In genomic region chr19:46623790-46624772, GRCm38 (mm10) we compare ENCODE assay signal across 8 mouse cellular contexts. TPM values are rescaled to one million over a fixed set of nuclear protein-coding genes. Genes with fewer than 3 reads are reported as not detected.
DNase-seq lines count a peak whose midpoint lies in the region; ATAC-seq lines count a peak whose summit lies in the region.

No protein-coding gene starts in this region.

- H3K27ac ChIP-seq in forebrain, embryonic 10.5 days = peak overlapping the region; percentile 86
- H3K27ac ChIP-seq in liver, embryonic 11.5 days (ENCODE audit: low read depth, low read length) = peak overlapping the region; percentile 54

- H3K36me3 ChIP-seq in forebrain, embryonic 10.5 days (replicated peaks) = peaks cover 35% of the 10 kb centered on the region
- H3K36me3 ChIP-seq in liver, embryonic 11.5 days (ENCODE audit: control insufficient read depth, insufficient read depth, low read length) = peaks cover 6% of the 10 kb centered on the region

- peak; percentile 21; the same call in 1 of the 2 replicates for ATAC-seq in liver, embryonic 11.5 days (replicated peaks; ENCODE audit: low FRiP score)

- peak; percentile 41 for DNase-seq in cerebellum, adult 9-11 months
- peak; percentile 38 for DNase-seq in forebrain, embryonic 10.5 days (ENCODE audit: extremely low spot score, low spot score)
- DNase-seq in heart, postnatal 36 days = peak; percentile 60 to 72
- no peak for DNase-seq in liver, embryonic 11.5 days (ENCODE audit: low spot score)
- peak; percentile 49 for DNase-seq in neural tube, embryonic 10.5 days (ENCODE audit: extremely low spot score, low spot score)
- DNase-seq in right cerebral cortex, postnatal 36 days (ENCODE audit: low spot score in 2 of 2) = no peak
- DNase-seq in adipocyte (ENCODE audit: low spot score) = no peak
- DNase-seq in testis, postnatal 14 days (ENCODE audit: low spot score) = no peak

- peak overlapping the region; percentile 58 for H3K4me2 ChIP-seq in liver, embryonic 11.5 days

- H3K4me3 ChIP-seq in forebrain, embryonic 10.5 days = peak overlapping the region; percentile 44
- H3K4me3 ChIP-seq in liver, embryonic 11.5 days (ENCODE audit: low read depth, low read length) = peak overlapping the region; percentile 34

- H3K9ac ChIP-seq in liver, embryonic 11.5 days (ENCODE audit: low read depth, low read length) = peak overlapping the region; percentile 38

- peaks cover 75% of the 10 kb centered on the region for H3K4me1 ChIP-seq in forebrain, embryonic 10.5 days
- peaks cover 66% of the 10 kb centered on the region for H3K4me1 ChIP-seq in liver, embryonic 11.5 days (replicated peaks; ENCODE audit: control insufficient read depth, insufficient read depth, low read length)

- H3K27me3 ChIP-seq in forebrain, embryonic 10.5 days (ENCODE audit: poor library complexity, severe bottlenecking) = no peaks in the 10 kb centered on the region
- H3K27me3 ChIP-seq in liver, embryonic 11.5 days (replicated peaks; ENCODE audit: control insufficient read depth, insufficient read depth, low read length) = no peaks in the 10 kb centered on the region

- intact Hi-C loops in heart, postnatal 36 days (cut with DNase I) = loop anchor here (1.0 to 2.0 kb wide), 3 partner anchors 17 to 25 kb away; partner anchors contain the start of gene Wbp1l

- 29% methylated on average over 19 of the region's 19 CpGs for WGBS in forebrain, embryonic 10.5 days
- 53% methylated on average over 19 of the region's 19 CpGs for WGBS in liver, embryonic 11.5 days

- no peaks in the 10 kb centered on the region for H3K9me3 ChIP-seq in forebrain, embryonic 10.5 days
- H3K9me3 ChIP-seq in liver, embryonic 11.5 days (ENCODE audit: control insufficient read depth, low read length) = no peaks in the 10 kb centered on the region

RNA-seq across cellular contexts. Expression of gene Wbp1l, which starts 25.2 kb away (rescaled TPM):
- 38.4 and 43.4 TPM in 2 replicates for polyA plus RNA-seq in forebrain, embryonic 10.5 days (2016; fragmentation: Nextera tagmentation; extraction: Ambion mirVana)
- total RNA-seq in heart, postnatal 36 days (2021) = 10 to 100 TPM; 51.2 to 59.1 TPM
- polyA plus RNA-seq in liver, embryonic 11.5 days (2014; fragmentation: Nextera tagmentation; extraction: Ambion mirVana) = 36.6 and 40.7 TPM in 2 replicates

RNA-seq across cellular contexts. Expression of gene Cyp17a1, which starts 48.9 kb away (rescaled TPM):
- not detected in 2 replicates for polyA plus RNA-seq in forebrain, embryonic 10.5 days (2016; fragmentation: Nextera tagmentation; extraction: Ambion mirVana)
- total RNA-seq in heart, postnatal 36 days (2021) = not detected
- polyA plus RNA-seq in liver, embryonic 11.5 days (2014; fragmentation: Nextera tagmentation; extraction: Ambion mirVana) = 0.27 and 0.30 TPM in 2 replicates

RNA-seq across cellular contexts. Expression of gene Sfxn2, which starts 50.9 kb away (rescaled TPM):
- 16.6 and 17.9 TPM in 2 replicates for polyA plus RNA-seq in forebrain, embryonic 10.5 days (2016; fragmentation: Nextera tagmentation; extraction: Ambion mirVana)
- 1 to 10 TPM; 3.1 to 3.5 TPM for total RNA-seq in heart, postnatal 36 days (2021)
- polyA plus RNA-seq in liver, embryonic 11.5 days (2014; fragmentation: Nextera tagmentation; extraction: Ambion mirVana) = 24.7 and 26.2 TPM in 2 replicates

RNA-seq across cellular contexts. Expression of gene Arl3, which starts 51.1 kb away (rescaled TPM):
- 196 and 201 TPM in 2 replicates for polyA plus RNA-seq in forebrain, embryonic 10.5 days (2016; fragmentation: Nextera tagmentation; extraction: Ambion mirVana)
- total RNA-seq in heart, postnatal 36 days (2021) = 10 to 100 TPM; 38.5 to 40.4 TPM
- 42.6 and 50.5 TPM in 2 replicates for polyA plus RNA-seq in liver, embryonic 11.5 days (2014; fragmentation: Nextera tagmentation; extraction: Ambion mirVana)

Comparison
In these comparisons a context has a peak if more than half of its experiments do, and no peak if none do; other contexts are left out.
1. DNase-seq: peak in cerebellum, adult 9-11 months (single experiment), forebrain, embryonic 10.5 days (single experiment), heart, postnatal 36 days (2 of 2) and neural tube, embryonic 10.5 days (single experiment); none in liver, embryonic 11.5 days (single experiment), right cerebral cortex, postnatal 36 days (0 of 2), adipocyte (single experiment) and testis, postnatal 14 days (single experiment).